Mouse (Mus musculus): ENCODE results near the gene Chst13.

Gene Chst13

GRCm38 (mm10) chr6:90319475-90320191, 5.4 kb downstream of the Chst13 start:
- no peak for DNase-seq (ENCODE audit: low spot score in 2 of 2)

GRCm38 (mm10) chr6:90319019-90319418, 6.0 kb downstream of the Chst13 start:
- no peak for DNase-seq (ENCODE audit: low spot score in 2 of 2)

DNA sequence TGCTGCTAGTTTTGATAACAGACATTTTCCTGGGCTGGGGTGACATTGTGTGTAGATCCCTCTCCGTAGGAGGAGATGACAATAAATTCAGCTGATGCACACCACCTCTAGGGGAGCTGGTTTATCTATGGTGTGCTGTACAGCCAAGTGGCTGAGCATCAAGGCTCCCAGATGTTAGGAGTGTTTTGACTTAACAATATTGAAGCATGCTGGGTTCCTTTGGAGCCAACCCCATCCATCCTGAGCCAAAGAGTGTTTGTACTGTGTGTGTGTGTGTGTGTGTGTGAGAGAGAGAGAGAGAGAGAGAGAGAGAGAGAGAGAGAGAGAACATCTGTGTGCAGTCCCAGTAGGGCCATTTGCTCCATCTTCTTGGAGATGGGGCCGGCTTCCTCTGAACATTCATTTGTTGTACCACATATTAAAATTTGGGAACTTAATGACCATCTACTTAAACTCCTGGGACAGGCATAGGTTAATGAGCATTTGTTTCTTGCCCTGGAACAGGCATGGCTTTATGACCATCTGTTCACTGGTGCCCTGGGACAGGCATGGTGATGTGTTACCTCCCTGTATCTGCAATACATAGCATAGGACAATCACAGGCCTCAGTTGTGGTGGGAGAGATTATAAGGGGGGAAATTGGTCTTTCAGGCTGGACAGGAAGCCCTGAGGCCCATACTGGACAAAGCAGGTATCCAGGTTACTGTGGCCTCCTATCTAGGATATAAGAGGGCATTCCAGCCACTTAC, 7.3 kb downstream of the Chst13 start:
- DNase-seq (ENCODE audit: low spot score in 2 of 2), result no peak

GRCm38 (mm10) chr6:90315961-90316360, 9.0 kb downstream of the Chst13 start:
- peak in 1 of 2 experiments; percentile 22 for DNase-seq (ENCODE audit: low spot score in 2 of 2)

GRCm38 (mm10) chr6:90308839-90309778, 15.9 kb downstream of the Chst13 start:
- DNase-seq (ENCODE audit: low spot score in 2 of 2), result no peak

DNA sequence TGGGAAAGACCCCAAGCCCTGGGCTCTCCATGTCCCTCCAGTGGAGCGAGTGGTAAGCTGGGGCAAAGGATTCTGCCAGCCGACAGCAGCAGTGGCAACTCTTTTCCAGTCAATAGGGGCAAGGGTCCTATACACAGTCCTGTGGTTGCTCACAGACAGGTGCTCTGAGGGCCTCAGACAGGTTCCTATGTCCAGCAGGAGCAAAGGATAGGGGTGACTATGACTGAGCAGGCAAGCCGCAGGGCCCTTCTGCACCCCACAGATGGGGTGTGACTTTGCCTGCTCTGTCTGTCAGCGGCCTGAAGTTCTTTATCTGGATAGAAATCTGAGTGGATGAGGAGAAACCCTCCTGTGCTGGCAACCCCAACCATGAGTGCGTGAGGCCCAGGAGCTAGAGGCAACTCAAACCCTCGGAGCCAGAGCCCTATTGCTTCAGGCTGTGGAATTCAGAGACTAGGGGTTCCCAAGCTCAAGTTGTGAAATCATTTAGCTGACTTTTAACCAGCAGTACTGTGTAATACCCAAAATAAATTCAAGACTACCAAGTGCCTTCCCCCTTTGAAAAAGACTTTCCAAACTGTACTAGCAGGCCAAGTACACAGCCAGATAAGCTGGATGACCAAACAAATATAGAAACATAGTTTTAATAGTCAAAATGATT, 18.5 kb downstream of the Chst13 start:
- DNase-seq (ENCODE audit: low spot score in 2 of 2), result no peak

- no peak for DNase-seq (ENCODE audit: low spot score in 2 of 2)
Observed at GRCm38 (mm10) chr6:90300919-90301318, 24.1 kb downstream of the Chst13 start, which contains the start of gene BC048671. Gene BC048671 (plus strand): TSS chr6:90301219.

DNA sequence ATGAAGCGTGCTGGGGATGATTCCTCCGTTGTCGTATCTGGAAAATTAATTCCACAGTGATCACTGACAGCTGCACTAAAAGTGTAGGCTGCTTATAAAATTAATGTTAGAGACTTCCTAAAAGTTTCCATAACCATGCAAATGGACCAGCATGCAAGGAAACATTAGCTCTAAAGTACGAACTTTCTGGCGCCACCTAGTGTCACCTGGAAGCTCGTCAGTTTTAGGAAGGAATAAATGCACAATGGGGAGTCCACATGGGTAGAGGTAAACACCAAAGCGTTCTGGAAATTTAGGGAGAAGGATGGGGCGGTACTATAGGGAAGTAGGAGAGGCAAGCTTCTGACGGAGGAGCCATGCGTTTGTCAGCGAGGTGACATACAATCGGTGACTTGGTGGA, 36.7 kb downstream of the Chst13 start:
- no peak for DNase-seq (ENCODE audit: low spot score in 2 of 2)
